Mouse (Mus musculus): Measurements from ENCODE around the gene Akr1c6. TPM values are rescaled to one million over a fixed set of nuclear protein-coding genes. Genes with fewer than 3 reads are reported as not detected.
"Not testable (repeated sequence)": the region's sequence is repeated elsewhere in the genome, so short reads cannot be mapped to it uniquely, and the experiment has no call there.

Akr1c6 gene
- total RNA-seq (2015) (not detected in 2 replicates), total RNA-seq (2017) (not detected in 2 replicates)

DNA sequence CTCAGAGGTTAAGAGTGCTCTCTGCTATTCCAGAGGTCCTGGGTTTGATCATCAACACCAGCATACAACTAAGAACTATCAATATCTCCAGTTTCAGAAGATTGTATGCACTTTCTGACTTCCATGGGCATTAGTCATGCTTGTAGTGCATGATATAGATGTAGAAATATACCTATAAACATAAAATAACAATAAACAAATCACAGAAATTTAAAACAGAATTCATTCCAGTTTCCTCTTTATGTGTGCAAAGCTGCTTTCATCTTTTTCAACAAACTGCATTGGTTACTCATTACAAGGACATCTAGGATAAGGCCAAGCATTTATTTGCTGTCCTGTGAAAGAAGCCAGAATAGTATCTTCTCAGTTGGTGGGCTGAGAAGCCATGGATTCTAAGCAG lies at the start of gene Akr1c6:
TSS of gene Akr1c6 (plus strand) at position 301 of the 400 bp plus-strand sequence.
- no peak for ATAC-seq (replicated peaks; ENCODE audit: poor library complexity)

DNA sequence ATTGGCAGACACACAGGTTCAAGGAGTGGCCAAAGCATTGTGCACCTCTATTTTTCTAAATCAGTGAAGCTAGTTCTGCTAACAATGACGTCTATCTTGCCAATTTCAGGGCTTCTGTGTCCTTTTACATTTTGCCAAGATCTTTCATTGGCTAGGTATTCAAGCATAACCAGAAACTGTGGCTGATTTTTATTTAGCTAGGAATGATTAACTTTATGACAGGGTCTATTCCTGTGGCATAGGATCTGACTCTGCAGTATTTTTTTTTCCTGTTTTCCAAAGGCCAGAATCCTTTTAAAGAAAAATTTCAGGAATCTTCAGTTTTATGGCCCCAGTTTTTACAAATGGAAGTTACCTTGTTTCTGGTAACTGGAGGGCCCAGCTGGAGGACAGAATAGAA lies 49.2 kb upstream of the Akr1c6 start:
- ATAC-seq (replicated peaks; ENCODE audit: poor library complexity): no peak

GRCm38 (mm10) chr13:4385541-4385940 lies 48.6 kb upstream of the Akr1c6 start:
- ATAC-seq (replicated peaks; ENCODE audit: poor library complexity): no peak

GRCm38 (mm10) chr13:4388762-4389446 lies 45.2 kb upstream of the Akr1c6 start:
- no peak for ATAC-seq (replicated peaks; ENCODE audit: poor library complexity)

GRCm38 (mm10) chr13:4400360-4400759 lies 33.7 kb upstream of the Akr1c6 start:
- ATAC-seq (replicated peaks; ENCODE audit: poor library complexity): not testable (repeated sequence)

- no peak for ATAC-seq (replicated peaks; ENCODE audit: poor library complexity)
Measured at GRCm38 (mm10) chr13:4400831-4401230, 33.3 kb upstream of the Akr1c6 start.

GRCm38 (mm10) chr13:4402221-4402620 lies 31.9 kb upstream of the Akr1c6 start:
- ATAC-seq (replicated peaks; ENCODE audit: poor library complexity): no peak

GRCm38 (mm10) chr13:4404726-4405125 lies 29.4 kb upstream of the Akr1c6 start:
- ATAC-seq (replicated peaks; ENCODE audit: poor library complexity): no peak

DNA sequence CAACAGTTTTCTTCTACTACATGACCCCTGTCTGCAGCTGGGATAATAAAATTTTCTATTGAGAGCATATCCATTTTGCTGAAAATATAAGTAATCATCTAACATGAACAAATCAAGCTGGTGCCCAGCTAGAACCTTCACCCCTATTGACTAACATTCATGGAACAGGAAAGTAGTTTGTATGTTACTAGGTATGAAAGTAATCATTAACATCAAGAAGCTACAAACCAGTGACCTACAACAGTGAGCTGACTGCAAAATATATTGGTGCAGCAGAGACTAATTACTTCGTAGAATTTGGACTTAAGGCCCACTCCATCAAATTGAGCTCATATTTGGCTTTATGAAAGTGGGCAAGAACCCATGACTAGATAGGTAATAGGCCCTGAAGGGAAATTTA lies 27.3 kb upstream of the Akr1c6 start:
- ATAC-seq (replicated peaks; ENCODE audit: poor library complexity): no peak

DNA sequence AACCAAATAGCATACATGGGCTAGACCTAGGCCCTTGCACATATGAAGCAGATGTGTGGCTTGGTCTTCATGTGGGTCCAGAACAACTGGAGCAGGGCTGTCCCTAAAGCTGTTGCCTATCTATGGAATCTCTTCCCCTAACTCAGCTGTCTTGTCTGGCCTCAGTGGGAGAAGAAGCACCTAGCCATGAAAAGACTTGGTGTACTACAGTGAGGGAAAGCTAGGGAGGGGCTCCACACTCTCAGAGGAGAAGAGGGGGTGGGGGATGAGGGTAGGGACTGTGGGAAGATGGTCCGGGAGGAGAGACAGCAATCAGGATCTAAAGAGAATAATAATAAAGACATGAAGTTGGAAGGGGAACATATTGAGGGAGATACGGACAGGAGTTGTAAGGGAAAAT lies 5.5 kb upstream of the Akr1c6 start:
- no peak for ATAC-seq (replicated peaks; ENCODE audit: poor library complexity)

GRCm38 (mm10) chr13:4429034-4429433 lies 5.1 kb upstream of the Akr1c6 start:
- ATAC-seq (replicated peaks; ENCODE audit: poor library complexity): no peak

GRCm38 (mm10) chr13:4431129-4431528 lies 3.0 kb upstream of the Akr1c6 start:
- ATAC-seq (replicated peaks; ENCODE audit: poor library complexity): no peak

GRCm38 (mm10) chr13:4465641-4466040 lies 31.5 kb downstream of the Akr1c6 start:
- ATAC-seq (replicated peaks; ENCODE audit: poor library complexity): no peak

DNA sequence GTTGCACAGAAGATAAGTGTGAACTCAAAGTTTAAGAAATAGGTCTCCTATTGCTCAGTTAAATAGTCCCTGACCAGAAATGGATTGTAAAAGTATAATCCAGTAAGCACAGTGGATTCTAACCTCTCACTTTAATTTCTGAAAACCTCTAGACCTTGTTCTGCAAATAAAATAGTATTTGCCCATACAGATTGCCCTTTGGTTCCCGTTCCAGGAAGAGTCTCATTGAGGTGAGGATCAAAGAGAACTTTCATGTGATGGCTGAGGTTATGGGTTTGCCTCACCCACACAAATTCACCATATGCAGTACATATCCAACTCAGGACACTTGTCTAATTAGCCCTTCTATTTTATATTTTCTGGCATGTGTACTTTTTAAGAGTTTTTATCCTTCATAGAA lies 33.8 kb downstream of the Akr1c6 start:
- no peak for ATAC-seq (replicated peaks; ENCODE audit: poor library complexity)

Other genes with a start within 250 kb of the Akr1c6 start
- gene Akr1c13, start 243.2 kb upstream of the Akr1c6 start, total RNA-seq (2015): 26.9 and 33.9 TPM in 2 replicates
- gene Akr1c13, start 243.2 kb upstream of the Akr1c6 start, total RNA-seq (2017): 28.5 and 32.8 TPM in 2 replicates
- not detected in 2 replicates for gene Akr1c19, start 205.6 kb upstream of the Akr1c6 start, total RNA-seq (2015)
- not detected in 2 replicates for gene Akr1c19, start 205.6 kb upstream of the Akr1c6 start, total RNA-seq (2017)
- 2.0 and 5.1 TPM in 2 replicates for gene Akr1c12, start 154.9 kb upstream of the Akr1c6 start, total RNA-seq (2015)
- 1.0 and 1.7 TPM in 2 replicates for gene Akr1c12, start 154.9 kb upstream of the Akr1c6 start, total RNA-seq (2017)
- gene Akr1c20, start 89.0 kb downstream of the Akr1c6 start, total RNA-seq (2015): not detected in 2 replicates
- gene Akr1c20, start 89.0 kb downstream of the Akr1c6 start, total RNA-seq (2017): not detected in 2 replicates
- not detected in 2 replicates for gene Akr1c21, start 139.8 kb downstream of the Akr1c6 start, total RNA-seq (2015)
- gene Akr1c21, start 139.8 kb downstream of the Akr1c6 start, total RNA-seq (2017): not detected in 2 replicates
- 23.1 and 34.2 TPM in 2 replicates for gene Akr1e1, start 174.9 kb downstream of the Akr1c6 start, total RNA-seq (2015)
- gene Akr1e1, start 174.9 kb downstream of the Akr1c6 start, total RNA-seq (2017): 9.0 and 13.0 TPM in 2 replicates

Measured in megakaryocyte progenitor cell, adult 5-6 weeks (primary cell).